Mouse (Mus musculus) cerebellum, postnatal 14 days (tissue): Measurements from ENCODE around the gene Ccnl2.
"Not testable (repeated sequence)": the region's sequence is repeated elsewhere in the genome, so short reads cannot be mapped to it uniquely, and the experiment has no call there.

Experiments
- DNase-seq, 2 experiments: peaks; one replicate each; pipeline ENCODE4 v3.0.0; 2021; ENCODE audit warnings: mixed read lengths in 2 of 2

Ccnl2 gene

DNA sequence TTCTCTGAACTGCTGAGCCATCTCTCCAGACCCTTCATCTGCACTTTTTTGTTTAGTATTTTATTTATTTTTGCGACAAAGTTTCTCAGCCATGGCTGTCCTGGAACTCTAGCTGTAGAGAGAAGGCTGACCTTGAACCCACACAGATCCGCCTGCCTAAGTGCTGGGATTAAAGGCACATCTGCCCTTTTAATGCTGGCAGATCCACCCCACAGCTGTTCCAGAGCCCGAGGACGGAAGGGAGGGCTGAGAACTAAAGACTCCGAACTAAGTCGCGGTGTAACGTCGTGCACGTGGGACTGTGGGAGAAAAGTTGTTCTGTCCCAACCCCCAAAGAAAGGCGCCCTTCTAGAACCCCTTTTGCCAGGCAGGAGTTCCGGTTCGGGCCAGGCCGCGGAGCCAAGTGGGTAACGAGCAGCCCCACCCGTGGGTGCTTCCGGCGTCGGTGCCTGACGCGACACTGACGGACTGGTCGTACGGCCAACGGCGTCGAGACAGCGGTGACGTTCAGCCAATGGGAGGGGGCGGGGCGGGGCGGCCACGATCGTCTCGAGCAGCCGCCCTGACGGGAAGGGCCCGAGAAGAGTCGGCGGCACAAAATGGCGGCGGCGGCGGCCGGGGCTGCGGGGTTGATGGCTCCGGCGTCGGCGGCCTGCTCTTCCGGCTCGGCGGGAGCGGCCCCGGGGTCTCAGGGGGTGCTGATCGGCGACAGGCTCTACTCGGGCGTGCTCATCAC is at the start of gene Ccnl2:
Gene Ccnl2 (plus strand): TSS at position 561 of the 736 bp plus-strand sequence.
- peak; percentile 95 for DNase-seq

DNA sequence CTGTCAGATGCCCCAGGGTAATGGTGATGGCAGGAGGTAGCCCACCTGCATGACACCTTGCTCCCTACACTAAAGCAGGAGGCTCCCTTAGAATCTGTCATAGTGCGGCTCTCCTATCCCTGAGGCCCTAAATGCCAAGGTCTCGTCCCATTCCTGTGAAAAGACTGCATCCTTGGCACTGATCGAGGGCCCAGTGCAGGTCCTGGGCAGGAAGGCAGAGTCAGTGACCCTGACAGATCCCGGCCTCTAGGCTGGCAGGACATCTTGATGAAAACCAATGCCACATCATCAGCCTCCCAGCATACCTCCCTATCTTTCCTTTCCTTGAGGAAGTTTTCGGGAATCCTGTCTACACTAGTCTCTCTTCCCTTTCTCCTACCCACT is 42.8 kb upstream of the Ccnl2 start:
- no peak for DNase-seq

DNA sequence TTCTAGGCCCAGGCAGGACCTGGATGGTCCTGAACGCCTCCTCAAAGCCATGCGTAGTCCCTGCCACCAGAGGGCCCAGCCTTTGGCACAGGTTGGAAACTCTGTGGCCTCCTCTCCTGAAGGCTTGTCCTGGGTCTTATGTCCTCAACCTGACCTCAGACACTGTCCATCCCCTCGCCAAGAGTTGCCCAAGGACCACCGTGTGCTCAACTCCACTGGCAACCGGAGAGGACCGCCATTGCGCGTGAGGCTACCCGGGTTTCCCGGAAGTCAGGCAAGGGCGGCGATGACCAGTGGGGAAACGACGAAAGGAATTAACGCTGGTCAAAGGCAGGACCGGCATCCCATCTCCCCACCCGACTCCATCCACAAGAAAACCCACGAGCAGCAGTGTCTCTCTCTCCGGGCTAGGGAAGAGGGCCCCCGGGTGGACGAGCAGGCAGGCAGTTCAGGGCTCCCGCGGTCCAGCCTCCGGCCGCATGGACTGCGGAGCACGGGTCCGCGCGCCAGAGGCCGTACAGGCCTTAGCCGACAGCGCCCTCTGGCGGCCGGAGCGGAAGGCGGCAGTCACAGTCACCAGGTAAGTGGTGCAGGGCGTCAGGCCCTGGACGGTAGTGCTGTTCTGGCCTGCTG is 42.3 kb upstream of the Ccnl2 start:
- peak; percentile 98 for DNase-seq

DNA sequence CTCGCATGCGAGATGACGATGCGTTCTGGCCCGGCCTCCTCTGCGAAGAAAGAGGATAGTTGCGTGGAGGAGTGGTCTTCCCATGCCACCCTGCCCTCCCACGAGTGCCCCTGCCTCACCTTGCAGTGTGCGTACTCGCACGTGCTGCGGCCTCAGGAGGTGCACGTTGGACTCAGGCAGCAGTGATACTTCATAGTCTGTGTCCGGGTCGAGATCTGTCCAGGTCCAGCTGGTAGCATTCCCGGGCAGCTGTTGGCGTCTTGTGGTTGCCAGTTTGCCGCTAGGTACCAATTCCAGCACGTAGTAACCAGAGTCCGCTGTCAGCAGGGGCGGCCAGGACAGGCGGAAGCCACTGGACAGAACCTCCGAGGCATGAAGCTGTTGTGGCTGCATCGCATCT is 41.7 kb upstream of the Ccnl2 start:
- DNase-seq = no peak

DNA sequence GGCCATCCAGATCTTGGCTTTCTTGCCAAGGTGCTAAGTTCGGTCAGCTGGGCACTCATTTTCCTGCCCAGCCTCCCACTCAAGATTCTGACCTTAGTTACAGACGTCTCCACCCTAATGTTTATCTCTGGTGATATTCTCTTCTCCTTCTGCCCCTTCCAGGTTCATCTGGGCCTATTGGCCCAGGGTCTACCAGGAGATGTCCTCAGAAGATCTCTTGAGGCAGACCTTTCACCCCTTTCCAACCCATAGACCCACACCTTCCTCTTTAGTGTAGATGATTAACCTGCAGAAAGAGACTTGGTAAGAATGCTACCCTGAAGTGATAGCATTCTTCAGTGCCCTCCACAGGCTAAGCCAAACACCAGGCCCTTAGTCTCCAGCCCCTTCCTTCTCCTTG is 40.6 kb upstream of the Ccnl2 start:
- DNase-seq = no peak

DNA sequence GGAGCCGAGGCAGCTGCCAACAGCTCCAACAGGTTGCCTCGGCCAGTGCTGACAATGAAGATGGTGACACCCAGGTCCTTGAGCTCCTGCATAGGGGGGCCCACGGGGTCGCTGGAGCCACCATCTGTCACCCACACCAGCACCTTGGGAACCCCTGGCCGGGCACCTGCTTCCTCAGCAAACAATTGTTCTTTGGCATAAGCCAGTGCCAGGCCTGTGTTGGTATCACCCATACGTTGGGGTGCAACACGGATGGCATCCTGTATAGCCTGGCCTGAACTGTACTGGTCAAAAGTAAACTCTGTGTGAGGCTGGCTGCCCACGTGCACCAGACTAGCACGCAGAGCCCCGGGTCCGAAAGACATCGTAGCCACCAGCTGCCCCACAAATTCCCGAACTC is 39.5 kb upstream of the Ccnl2 start:
- DNase-seq = no peak

DNA sequence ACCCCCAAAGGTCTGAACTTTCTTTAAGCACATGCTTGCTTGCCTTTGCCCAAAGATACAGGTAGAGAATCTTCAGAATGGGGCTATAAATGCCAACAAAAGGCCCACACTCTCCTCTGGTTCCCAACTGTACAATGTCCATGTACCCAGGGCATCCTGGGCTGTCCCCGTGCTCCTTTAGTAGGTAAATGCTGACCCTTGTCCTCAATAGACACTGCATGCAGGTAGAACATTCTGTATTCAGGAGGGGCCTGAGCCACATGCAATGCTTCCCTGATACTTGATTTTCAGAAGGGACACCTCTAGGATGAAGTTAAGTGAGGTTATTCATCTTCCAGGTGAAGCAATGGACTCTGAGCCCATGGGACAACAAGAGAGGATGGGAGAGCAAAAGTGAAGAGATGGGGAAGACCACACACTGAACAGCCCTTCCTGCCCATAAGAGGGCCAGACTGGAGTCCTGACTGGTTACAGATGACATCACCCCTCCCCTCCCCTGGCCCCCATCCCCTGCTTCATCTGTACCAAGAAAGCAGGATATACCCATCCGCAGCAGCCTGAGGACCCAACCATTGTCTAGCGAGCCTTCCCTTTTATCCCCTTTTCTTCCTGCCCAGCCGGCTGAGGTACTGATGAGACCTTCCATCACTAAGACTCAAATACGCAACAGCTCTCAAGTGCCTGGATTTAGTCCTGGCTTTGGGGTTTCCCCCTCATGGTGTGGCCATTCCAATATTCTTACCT is 38.8 kb upstream of the Ccnl2 start:
- DNase-seq = no peak

DNA sequence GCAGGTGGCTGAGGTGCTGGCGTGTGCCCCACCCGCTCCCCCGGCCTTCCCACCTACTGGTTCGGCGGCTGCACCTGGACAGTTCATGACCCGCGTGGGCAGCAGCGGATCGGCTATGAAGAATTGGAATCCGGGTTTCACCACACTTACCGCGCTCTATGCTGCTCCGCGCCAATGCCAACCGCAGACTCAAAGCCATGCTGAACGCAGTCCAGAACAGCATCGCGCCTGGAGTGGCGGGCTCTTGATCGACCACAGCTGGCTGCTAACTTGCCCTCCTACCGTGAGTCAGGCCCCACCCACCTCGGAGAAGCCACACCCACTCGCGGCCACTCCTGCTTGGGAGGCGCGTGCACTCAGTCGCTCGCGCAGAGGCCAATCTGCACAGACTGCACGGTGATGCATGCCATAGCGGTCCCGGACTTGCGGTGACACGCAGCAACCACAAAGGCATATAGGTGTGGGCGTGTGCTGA is 38.0 kb upstream of the Ccnl2 start, which contains the start of gene Vwa1:
Gene Vwa1 (minus strand): TSS at position 419 of the 475 bp plus-strand sequence.
- DNase-seq = peak; percentile 84 to 90

DNA sequence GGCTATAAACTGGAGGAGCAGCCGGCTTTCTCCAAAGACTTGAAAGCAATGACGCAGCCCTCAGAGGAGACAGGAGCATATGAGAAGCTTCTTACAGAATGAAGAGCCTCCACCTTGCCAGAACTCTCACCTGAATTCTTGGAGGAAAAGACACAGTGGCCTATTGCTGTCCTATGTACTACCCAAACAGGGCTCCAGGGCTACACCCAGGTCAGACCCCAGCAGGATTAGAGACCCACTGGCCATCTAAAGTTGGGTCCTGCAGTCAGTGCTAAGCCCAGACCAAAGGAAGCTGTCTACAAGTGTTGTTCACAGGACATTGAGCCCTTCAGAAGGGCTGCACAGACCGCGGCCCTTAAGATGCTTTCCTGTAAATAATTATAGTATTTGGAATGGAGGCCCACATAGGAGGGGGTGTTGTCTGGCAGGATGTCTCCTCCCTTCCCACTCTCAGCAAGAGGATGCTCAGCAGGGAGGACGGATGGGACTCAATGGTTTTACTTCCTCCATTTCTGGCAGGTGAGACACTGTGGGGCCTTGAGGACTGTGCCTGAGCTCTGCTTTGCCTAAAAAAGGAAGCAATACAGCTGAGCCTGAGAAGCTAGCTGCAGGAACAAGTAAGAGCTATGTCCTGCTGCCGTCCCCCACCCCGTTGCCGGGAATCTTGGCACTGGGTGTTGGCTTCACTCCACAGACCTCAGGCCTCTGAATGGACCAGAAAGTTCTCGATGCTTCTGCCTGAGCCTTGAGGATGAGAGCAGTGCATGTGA is 37.1 kb upstream of the Ccnl2 start:
- peak; percentile 80 to 82 for DNase-seq

DNA sequence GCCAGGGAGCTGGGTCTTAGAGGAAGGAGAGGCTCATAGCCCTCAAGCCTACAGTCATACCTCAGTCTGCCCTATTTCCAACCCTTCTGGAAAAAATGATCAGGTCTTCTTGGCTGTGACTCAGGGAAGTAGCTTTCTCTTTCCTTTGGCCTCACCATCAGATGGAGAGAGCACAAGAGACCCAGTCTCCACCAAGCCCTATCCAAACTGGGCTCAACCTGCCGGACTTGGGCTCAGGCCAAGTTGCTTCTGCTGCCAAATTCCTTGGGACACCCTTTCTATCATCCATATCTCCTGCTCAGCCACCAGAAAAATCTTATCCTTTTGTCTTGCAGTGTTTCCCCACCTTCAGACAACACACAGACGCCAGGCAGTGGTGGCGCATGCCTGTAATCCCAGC is 36.4 kb upstream of the Ccnl2 start:
- peak; percentile 86 to 88 for DNase-seq

DNA sequence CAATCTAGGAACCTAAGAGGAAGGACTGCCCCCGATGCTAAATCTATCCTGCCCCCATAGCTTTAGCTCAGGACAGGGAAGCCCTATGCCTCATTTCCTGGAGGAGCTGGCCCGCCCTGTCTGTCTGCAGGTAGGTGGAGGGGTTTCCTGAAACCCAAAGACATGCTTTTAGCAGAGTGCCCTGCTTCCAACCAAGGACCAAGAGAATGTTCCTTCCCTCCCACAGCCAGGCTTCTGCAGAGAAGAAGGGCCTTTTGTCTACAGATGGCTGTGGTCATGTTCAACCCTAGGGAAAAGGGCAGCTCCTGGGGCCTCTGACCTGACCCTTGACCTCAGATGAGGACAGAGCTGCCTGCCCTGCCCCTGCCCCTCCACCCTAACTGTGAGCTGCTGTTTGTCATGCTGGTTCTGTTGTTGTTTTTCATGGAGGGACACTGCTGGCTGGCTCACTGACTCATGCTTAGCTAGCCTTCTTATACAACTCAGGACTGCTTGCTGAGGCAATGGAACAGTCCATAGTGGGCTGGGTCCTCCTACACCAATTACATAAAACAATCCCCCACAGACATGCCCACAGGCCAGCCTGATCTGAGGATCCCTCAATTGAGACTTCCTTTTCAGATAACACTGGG is 35.5 kb upstream of the Ccnl2 start:
- DNase-seq = no peak

DNA sequence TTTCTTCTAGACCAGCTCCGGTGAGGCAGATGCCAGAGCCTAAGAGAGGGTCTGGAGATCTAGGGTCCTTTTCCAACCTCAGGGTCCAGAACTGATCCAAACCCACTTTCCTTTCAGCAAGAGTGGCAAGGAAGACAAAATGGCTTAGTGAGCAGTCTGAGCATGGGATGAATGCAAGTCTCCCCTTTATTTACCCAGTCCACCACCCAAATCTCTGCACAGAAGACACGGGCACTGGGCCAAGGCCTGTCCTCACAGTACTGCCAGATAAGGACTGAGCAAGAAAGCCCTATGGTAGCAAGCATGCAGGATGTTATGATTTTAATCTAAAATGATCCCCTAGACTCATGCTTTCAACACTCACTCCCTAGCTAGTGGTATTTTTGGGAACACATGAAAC is 34.5 kb upstream of the Ccnl2 start:
- DNase-seq = peak in 1 of 2 experiments; percentile 56

DNA sequence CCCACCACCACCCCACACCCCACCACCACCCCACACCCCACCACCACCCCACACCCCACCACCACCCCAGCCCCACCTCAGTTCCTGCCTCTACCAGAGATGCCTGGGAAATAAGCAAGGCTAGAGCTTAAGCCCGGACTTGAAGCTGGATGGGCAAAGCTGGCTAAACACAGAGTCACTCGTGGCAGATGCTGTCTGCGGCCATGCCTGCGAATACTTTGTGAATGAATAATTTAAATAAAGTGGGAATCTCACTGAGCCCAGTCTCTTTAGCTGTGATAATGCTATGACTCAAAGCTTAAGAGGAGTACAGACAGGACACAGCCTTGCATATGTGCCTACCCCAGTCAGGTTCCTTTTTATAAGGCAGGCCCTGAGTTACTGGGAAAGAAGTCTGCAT is 32.8 kb upstream of the Ccnl2 start:
- DNase-seq = no peak

DNA sequence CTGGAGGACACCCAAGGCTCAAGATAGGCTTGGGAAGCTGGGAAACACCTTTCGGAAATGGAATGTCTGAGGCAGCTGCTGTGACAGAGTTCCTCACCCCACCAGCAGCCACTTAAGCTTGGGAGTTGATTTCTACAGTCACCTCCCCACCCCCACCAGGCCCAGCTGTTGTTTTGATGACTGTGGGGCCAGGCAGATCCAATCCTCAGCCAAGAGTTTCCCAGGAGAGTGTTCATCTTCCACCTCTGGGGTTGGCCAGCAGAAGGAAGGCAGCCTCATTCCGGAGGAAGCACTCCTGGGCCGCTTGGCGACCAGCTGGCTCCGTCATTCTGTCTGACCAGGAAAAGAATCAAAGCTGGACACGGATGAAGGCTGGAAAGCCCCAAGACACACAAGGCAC is 31.4 kb upstream of the Ccnl2 start:
- DNase-seq = no peak

DNA sequence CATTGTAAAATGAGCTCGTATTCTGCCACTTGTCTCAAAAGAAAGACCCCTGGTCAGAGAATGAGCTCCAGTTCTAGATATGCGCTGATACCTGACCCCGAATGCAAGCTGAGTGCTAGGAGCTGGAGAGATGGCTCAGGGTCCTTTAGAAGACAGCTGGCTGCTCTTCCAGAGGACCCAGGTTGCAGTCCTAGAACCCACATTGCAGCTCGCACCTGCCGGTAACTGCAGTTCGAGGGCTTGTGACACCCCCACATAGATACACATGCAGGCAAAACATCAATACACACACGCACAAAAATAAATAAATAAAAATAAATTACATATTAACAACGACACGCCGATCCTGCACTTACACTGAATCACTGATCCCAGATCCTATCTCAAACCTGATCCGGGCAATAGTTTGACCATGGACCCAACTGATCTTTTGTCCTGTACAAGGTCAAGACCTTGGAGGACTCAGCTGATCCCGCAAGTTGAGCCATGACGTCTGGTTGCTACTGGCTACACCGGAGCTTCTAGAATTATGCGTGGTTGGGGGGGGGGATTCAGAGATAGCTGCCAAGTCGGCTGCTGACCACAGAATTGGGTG is 28.7 kb upstream of the Ccnl2 start:
- no peak for DNase-seq

DNA sequence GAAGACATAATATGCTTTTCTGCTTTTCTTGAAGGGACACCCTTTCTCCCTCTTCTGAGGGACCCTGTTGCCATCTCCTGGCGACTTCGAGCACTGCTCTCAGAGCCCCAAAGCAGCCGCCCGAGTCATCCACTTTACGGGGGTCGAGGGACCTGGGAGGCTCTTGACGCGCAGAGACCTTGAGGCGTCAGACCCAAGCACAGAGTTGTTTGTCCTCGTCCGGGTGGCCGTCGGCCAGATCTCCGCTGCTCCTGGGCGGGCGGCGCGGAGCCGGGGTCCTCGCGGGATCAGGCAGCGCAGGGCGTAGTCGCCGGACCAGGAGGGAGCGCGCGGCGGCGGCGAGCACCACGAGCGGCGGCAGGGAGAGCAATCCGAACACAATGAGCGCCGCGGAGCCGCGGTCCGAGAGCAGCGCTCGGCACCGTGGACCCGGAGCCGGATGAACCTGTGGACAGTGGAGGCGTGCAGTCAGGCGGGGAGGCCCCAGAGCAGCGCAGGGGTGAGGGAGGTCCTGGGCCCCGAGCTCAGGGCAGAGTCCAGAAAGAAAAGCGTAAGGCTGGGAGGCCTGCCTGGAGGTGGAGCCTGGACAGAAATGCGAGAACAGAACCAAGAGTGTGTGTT is 28.1 kb upstream of the Ccnl2 start:
- peak; percentile 91 for DNase-seq

DNA sequence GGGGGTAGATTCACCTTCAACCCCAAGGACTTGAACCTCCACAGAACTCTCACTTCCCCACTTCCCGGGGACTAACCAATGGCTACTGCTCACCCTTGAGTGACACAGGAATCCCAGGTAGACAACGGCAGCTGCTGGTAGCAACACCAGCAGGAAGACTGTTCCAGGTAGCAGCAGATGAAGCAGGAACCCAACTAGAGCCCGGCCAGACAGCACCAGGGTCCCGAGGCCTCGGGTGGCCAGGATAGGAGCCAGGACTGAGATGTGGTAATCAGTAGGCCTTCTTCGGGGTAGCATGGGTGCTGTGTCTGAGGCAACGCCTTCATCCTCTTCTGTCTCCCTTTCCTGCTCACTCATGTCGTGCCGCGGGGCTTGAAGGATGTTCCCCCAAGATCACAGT is 27.0 kb upstream of the Ccnl2 start:
- no peak for DNase-seq

DNA sequence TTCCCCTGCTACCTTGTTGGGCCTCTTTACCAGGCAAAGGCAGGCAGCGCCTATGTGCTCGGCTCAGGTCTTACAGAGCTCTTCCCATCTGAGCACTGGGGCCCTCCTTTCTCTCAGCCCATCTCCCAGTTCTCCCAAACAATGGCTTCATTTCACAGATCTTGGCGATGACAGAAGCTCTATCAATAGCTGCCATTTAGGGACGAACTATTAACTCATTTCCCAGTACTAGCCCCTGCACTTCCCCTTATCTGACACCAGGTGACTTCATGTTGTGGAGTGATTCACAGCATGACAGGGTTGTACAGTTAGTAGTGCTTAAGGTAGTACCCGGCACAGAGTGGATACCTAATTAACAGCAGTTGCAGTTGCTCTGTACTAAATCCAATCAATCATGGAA is 26.5 kb upstream of the Ccnl2 start, which contains the start of gene Tmem88b:
Gene Tmem88b (minus strand): TSS at position 56 of the 400 bp plus-strand sequence.
- DNase-seq = no peak

DNA sequence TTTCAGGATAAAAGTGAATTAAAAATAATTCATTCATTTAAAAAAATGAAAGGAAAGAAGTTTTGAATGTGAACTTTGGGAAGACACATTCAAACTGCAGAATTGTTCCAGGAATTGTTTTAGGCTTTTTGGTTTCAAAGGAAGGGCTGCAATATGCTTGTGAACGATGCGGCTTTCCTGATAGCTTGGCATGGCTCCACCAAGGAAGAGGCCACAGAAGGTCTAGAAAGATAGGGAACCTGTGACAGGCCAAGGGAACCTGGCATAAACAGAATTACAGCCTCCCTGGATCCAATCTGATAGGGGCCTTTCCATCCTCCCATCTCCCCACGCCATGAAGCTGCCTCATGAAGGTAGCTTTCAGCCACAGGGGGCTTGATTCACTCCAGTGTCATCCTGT is 24.0 kb upstream of the Ccnl2 start:
- no peak for DNase-seq

DNA sequence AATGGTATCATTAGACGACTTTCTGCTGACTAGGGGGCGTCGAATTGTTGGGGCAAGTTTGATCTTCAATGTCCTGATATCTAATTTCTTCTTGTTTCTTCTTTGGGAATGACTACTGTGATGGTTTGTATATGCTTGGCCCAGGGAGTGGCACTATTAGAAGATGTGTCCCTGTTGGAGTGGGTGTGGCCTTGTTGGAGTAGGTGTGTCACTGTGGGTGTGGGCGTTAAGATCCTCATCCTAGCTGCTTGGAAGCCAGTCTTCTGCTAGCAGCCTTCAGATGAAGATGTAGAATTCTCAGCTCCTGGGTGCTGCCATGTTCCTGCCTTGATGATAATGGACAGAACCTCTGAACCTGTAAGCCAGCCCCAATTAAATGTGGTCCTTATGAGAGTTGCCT is 23.5 kb upstream of the Ccnl2 start:
- DNase-seq = not testable (repeated sequence)

DNA sequence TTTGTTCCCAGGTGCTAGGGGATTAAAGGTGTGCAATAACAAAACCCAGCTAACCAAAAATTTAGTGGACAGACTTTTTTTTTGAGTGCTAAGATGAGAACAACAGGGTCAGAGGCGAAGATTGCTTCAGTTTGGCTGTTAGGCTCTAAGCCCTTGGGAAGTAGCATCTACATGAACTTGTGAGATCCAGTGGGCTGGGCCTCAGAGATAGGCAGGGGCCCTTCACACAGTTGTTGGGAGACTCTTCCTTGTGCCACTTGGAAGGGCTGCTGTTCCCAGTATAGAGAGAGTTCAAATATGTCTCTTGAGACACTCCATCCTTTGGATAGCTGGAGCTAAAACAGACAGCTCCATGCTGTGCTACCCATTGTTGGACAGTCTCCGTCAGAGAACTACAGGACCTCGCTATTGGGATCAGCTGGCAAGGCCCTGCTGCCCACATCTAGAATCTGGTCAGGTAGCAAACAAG is 22.2 kb upstream of the Ccnl2 start, which contains the start of gene Ankrd65:
Gene Ankrd65 (plus strand): TSS at position 419 of the 469 bp plus-strand sequence.
- DNase-seq = no peak
